Mouse (Mus musculus) stomach, postnatal 0 days (tissue): ENCODE measurements at regions not wholly inside any gene's neighbourhood (a gene's known extent, or its start where the extent isn't known, plus 50 kb on each side); places are given as distances from the start of the nearest gene placed in this dataset.
"Not testable (repeated sequence)": the region's sequence is repeated elsewhere in the genome, so short reads cannot be mapped to it uniquely, and the experiment has no call there.

Experiments
- CTCF ChIP-seq: IDR thresholded peaks from 2 replicates; pipeline ENCODE4 v1.5.1; 2016; ENCODE audit warnings: antibody characterized with exemption, low read depth, mild to moderate bottlenecking, moderate library complexity
- EP300 ChIP-seq: optimal IDR thresholded peaks from 2 replicates; pipeline ENCODE3; 2016; ENCODE audit warnings: antibody characterized with exemption

- not testable (repeated sequence) for TF ChIP-seq CTCF, EP300
Observed at GRCm38 (mm10) chr6:48221806-48222205, 135.4 kb upstream of the Zfp746 start.
